Mouse (Mus musculus): ENCODE results near the gene Arsb. TPM values are rescaled to one million over a fixed set of nuclear protein-coding genes. Genes with fewer than 3 reads are reported as not detected.
A peak's percentile ranks its signal among the peaks of the same experiment; 100 is the strongest.
"Not testable (repeated sequence)": the region's sequence is repeated elsewhere in the genome, so short reads cannot be mapped to it uniquely, and the experiment has no call there.

Gene Arsb
- total RNA-seq, 2 experiments from 2014 or later, result 2.7 to 3.0 TPM

GRCm38 (mm10) chr13:93786051-93786450 is 14.6 kb downstream of the Arsb start:
- DNase-seq (ENCODE audit: low spot score), result no peak

GRCm38 (mm10) chr13:93787647-93788046 is 16.2 kb downstream of the Arsb start:
- no peak for DNase-seq (ENCODE audit: low spot score)

GRCm38 (mm10) chr13:93792945-93793642 is 21.7 kb downstream of the Arsb start:
- peak; percentile 63 for DNase-seq (ENCODE audit: low spot score)

- no peak for DNase-seq (ENCODE audit: low spot score)
Observed at GRCm38 (mm10) chr13:93793643-93794182, 22.3 kb downstream of the Arsb start.

- no peak for DNase-seq (ENCODE audit: low spot score)
Observed at GRCm38 (mm10) chr13:93797011-93797600, 25.7 kb downstream of the Arsb start.

GRCm38 (mm10) chr13:93810311-93810710 is 38.9 kb downstream of the Arsb start:
- DNase-seq (ENCODE audit: low spot score), result not testable (repeated sequence)

- no peak for DNase-seq (ENCODE audit: low spot score)
Observed at GRCm38 (mm10) chr13:93814081-93814480, 42.7 kb downstream of the Arsb start.

- DNase-seq (ENCODE audit: low spot score), result no peak
Observed at GRCm38 (mm10) chr13:93814676-93815075, 43.2 kb downstream of the Arsb start.

- no peak for DNase-seq (ENCODE audit: low spot score)
Observed at GRCm38 (mm10) chr13:93815128-93815527, 43.7 kb downstream of the Arsb start.

GRCm38 (mm10) chr13:93816127-93816526 is 44.7 kb downstream of the Arsb start:
- no peak for DNase-seq (ENCODE audit: low spot score)

GRCm38 (mm10) chr13:93816688-93817331 is 45.4 kb downstream of the Arsb start:
- no peak for DNase-seq (ENCODE audit: low spot score)

- DNase-seq (ENCODE audit: low spot score), result no peak
Observed at GRCm38 (mm10) chr13:93820173-93820572, 48.7 kb downstream of the Arsb start.

- no peak for DNase-seq (ENCODE audit: low spot score)
Observed at GRCm38 (mm10) chr13:93822001-93822400, 50.6 kb downstream of the Arsb start.

- DNase-seq (ENCODE audit: low spot score), result no peak
Observed at GRCm38 (mm10) chr13:93825792-93826558, 54.5 kb downstream of the Arsb start.

- DNase-seq (ENCODE audit: low spot score), result no peak
Observed at GRCm38 (mm10) chr13:93827745-93828144, 56.3 kb downstream of the Arsb start.

GRCm38 (mm10) chr13:93829565-93830293 is 58.3 kb downstream of the Arsb start:
- no peak for DNase-seq (ENCODE audit: low spot score)

GRCm38 (mm10) chr13:93830294-93830645 is 58.8 kb downstream of the Arsb start:
- DNase-seq (ENCODE audit: low spot score), result no peak

GRCm38 (mm10) chr13:93837481-93838225 is 66.2 kb downstream of the Arsb start:
- no peak for DNase-seq (ENCODE audit: low spot score)

- DNase-seq (ENCODE audit: low spot score), result no peak
Observed at GRCm38 (mm10) chr13:93838431-93839136, 67.2 kb downstream of the Arsb start.

Data from gastrocnemius, adult 18-20 months (tissue).